10 mouse cellular contexts compared by ENCODE assay signal in genomic region chr7:25380392-25381283, GRCm38 (mm10). TPM values are rescaled to one million over a fixed set of nuclear protein-coding genes. Genes with fewer than 3 reads are reported as not detected.
A peak's percentile ranks its signal among the peaks of the same experiment; 100 is the strongest.
DNase-seq lines count a peak whose midpoint lies in the region; ATAC-seq and TF ChIP-seq lines count a peak whose summit lies in the region.
"Had no signal": no experiment of that assay in that cellular context is flagged by ENCODE, and none has a peak within 500 bp of the region (broad histone marks: within the 10 kb centered on the region; RNA-seq: fewer than 3 reads in every experiment).

No protein-coding gene starts in this region.

- TF ChIP-seq EP300 in heart, adult 2 months (IDR thresholded peaks at IDR 0.05; ENCODE audit: insufficient read depth, low read depth, low read length) = no peak

- peak; percentile 30 to 48 for DNase-seq in heart, adult 2 months
- no peak for DNase-seq in heart, postnatal 14 days
- DNase-seq in intestine, embryonic 14.5 days (ENCODE audit: low spot score) = no peak
- DNase-seq in naive thymus-derived CD4-positive, alpha-beta T cell, adult 2 months (ENCODE audit: low read depth) = peak; percentile 44
- DNase-seq in Muller cell, postnatal 12 days (ENCODE audit: inconsistent ontology term) = no peak
- no peak for DNase-seq in left cerebral cortex, adult 2 months (ENCODE audit: extremely low spot score in 1 of 2, low spot score in 2 of 2)
- DNase-seq in layer of hippocampus, postnatal 14 days (ENCODE audit: low spot score in 2 of 2) = no peak

- H3K36me3 ChIP-seq in heart, adult 2 months (ENCODE audit: control insufficient read depth, insufficient read depth, low read length) = peaks cover 7% of the 10 kb centered on the region
- H3K36me3 ChIP-seq in intestine, embryonic 14.5 days (ENCODE audit: control insufficient read depth, insufficient read depth, low read length) = peaks cover 44% of the 10 kb centered on the region

- ATAC-seq in intestine, embryonic 14.5 days (replicated peaks; ENCODE audit: low FRiP score, low TSS enrichment, low read depth) = no peak

- 52% methylated on average over 18 of the region's 18 CpGs for WGBS in heart, adult 2 months
- 67% methylated on average over 18 of the region's 18 CpGs for WGBS in intestine, embryonic 14.5 days

- H3K27ac ChIP-seq in heart, adult 2 months = no peak overlapping the region
- H3K27ac ChIP-seq in brown adipose tissue, adult 24 weeks (replicated peaks; ENCODE audit: low read depth, low read length) = peak overlapping the region; percentile 29; the same call in 1 of the 2 replicates
- no peak overlapping the region for H3K27ac ChIP-seq in intestine, embryonic 14.5 days (ENCODE audit: low read depth)
- H3K27ac ChIP-seq in left cerebral cortex, adult 2 months = no peak overlapping the region

- TF ChIP-seq POLR2A in heart, adult 2 months (IDR thresholded peaks at IDR 0.05; ENCODE audit: insufficient read depth, low read depth, low read length) = no peak

- H3K9me3 ChIP-seq in intestine, embryonic 14.5 days (ENCODE audit: control insufficient read depth, low read length) = no peaks in the 10 kb centered on the region
- H3K9me3 ChIP-seq: G1E had no signal

- H3K4me2 ChIP-seq in intestine, embryonic 14.5 days (ENCODE audit: low read length) = peak overlapping the region; percentile 71

- TF ChIP-seq CTCF in heart, adult 2 months (IDR thresholded peaks at IDR 0.05) = no peak
- no peak for TF ChIP-seq CTCF in left cerebral cortex, adult 2 months (IDR thresholded peaks at IDR 0.05)

- H3K9ac ChIP-seq in heart, adult 2 months (ENCODE audit: low read depth, low read length) = no peak overlapping the region
- H3K9ac ChIP-seq in intestine, embryonic 14.5 days (ENCODE audit: low read length) = peak overlapping the region; percentile 43; the same call in 1 of the 2 replicates

- no peaks in the 10 kb centered on the region for H3K27me3 ChIP-seq in heart, adult 2 months (ENCODE audit: control insufficient read depth, insufficient read depth, low read length)
- H3K27me3 ChIP-seq in intestine, embryonic 14.5 days (replicated peaks; ENCODE audit: control insufficient read depth, insufficient read depth, low read length) = no peaks in the 10 kb centered on the region

- H3K79me2 ChIP-seq in heart, adult 2 months (replicated peaks; ENCODE audit: control insufficient read depth, insufficient read depth, low read length) = no peaks in the 10 kb centered on the region

- H3K4me3 ChIP-seq in heart, adult 2 months = no peak overlapping the region
- peak overlapping the region; percentile 8; the same call in 1 of the 2 replicates for H3K4me3 ChIP-seq in brown adipose tissue, adult 24 weeks (ENCODE audit: insufficient read depth, low read depth, low read length)
- no peak overlapping the region for H3K4me3 ChIP-seq in intestine, embryonic 14.5 days (ENCODE audit: low read depth, low read length)
- H3K4me3 ChIP-seq in left cerebral cortex, adult 2 months = no peak overlapping the region; the same call in 1 of the 2 replicates

- intact Hi-C loops in heart, adult 2 months (cut with DNase I) = no loop called here
- intact Hi-C loops in heart, postnatal 14 days (cut with DNase I) = loop anchor here (5.0 kb wide), 1 partner anchor 143 kb away; the partner anchor contains the start of gene Gsk3a
- intact Hi-C loops in left cerebral cortex, adult 2 months (cut with DNase I) = no loop called here

- H3K4me1 ChIP-seq in heart, adult 2 months (ENCODE audit: control insufficient read depth, insufficient read depth, low read length) = peaks cover 14% of the 10 kb centered on the region
- H3K4me1 ChIP-seq in brown adipose tissue, adult 24 weeks (ENCODE audit: control insufficient read depth, insufficient read depth, insufficient read length, low read length) = peaks cover 15% of the 10 kb centered on the region; the same call in 1 of the 2 replicates
- peaks cover 7% of the 10 kb centered on the region for H3K4me1 ChIP-seq in intestine, embryonic 14.5 days (replicated peaks; ENCODE audit: control insufficient read depth, insufficient read depth, low read length)

RNA-seq across cellular contexts. Expression of gene Cnfn, which starts 11.1 kb away (rescaled TPM):
- total RNA-seq in heart, adult 2 months (2021) = not detected
- polyA plus RNA-seq in heart, adult 2 months (2012; rRNA removed) = not detected in 2 replicates
- not detected for total RNA-seq in heart, postnatal 14 days (2021)
- not detected in 2 replicates for polyA plus RNA-seq in brown adipose tissue, adult 24 weeks (2012; ENCODE audit: insufficient read depth, insufficient read length, missing spikeins)
- polyA plus RNA-seq in intestine, embryonic 14.5 days (2014; fragmentation: Nextera tagmentation; extraction: Ambion mirVana) = not detected in 2 replicates
- total RNA-seq in left cerebral cortex, adult 2 months (2021) = not detected
- total RNA-seq in layer of hippocampus, postnatal 14 days (2021) = not detected
- total RNA-seq: G1E; neutrophil, adult 5-6 weeks had no signal
- polyA plus RNA-seq: G1E had no signal

RNA-seq across cellular contexts. Expression of gene Lipe, which starts 17.9 kb away (rescaled TPM):
- total RNA-seq in heart, adult 2 months (2021) = 10 to 100 TPM; 42.7 to 44.1 TPM
- 63.0 and 97.8 TPM in 2 replicates for polyA plus RNA-seq in heart, adult 2 months (2012; rRNA removed)
- total RNA-seq in heart, postnatal 14 days (2021) = 10 to 100 TPM; 43.2 to 55.0 TPM
- polyA plus RNA-seq in brown adipose tissue, adult 24 weeks (2012; ENCODE audit: insufficient read depth, insufficient read length, missing spikeins) = 1,111 and 1,189 TPM in 2 replicates
- polyA plus RNA-seq in intestine, embryonic 14.5 days (2014; fragmentation: Nextera tagmentation; extraction: Ambion mirVana) = 3.6 and 4.9 TPM in 2 replicates
- total RNA-seq in left cerebral cortex, adult 2 months (2021) = 1 to 10 TPM; 7.5 to 7.8 TPM
- total RNA-seq in layer of hippocampus, postnatal 14 days (2021) = 1 to 10 TPM; 7.3 to 8.3 TPM

RNA-seq across cellular contexts. Expression of gene Cxcl17, which starts 32.0 kb away (rescaled TPM):
- total RNA-seq in heart, adult 2 months (2021) = not detected
- polyA plus RNA-seq in heart, adult 2 months (2012; rRNA removed) = 8.1 TPM in 1 of 2 replicates, not detected in the other
- not detected for total RNA-seq in heart, postnatal 14 days (2021)
- not detected in 2 replicates for polyA plus RNA-seq in brown adipose tissue, adult 24 weeks (2012; ENCODE audit: insufficient read depth, insufficient read length, missing spikeins)
- polyA plus RNA-seq in intestine, embryonic 14.5 days (2014; fragmentation: Nextera tagmentation; extraction: Ambion mirVana) = 0.42 TPM in 1 of 2 replicates, not detected in the other
- total RNA-seq in left cerebral cortex, adult 2 months (2021) = not detected
- not detected for total RNA-seq in layer of hippocampus, postnatal 14 days (2021)
- total RNA-seq: G1E; neutrophil, adult 5-6 weeks had no signal
- polyA plus RNA-seq: G1E had no signal

Comparison
In these comparisons a context has a peak if more than half of its experiments do, and no peak if none do; other contexts are left out.
1. DNase-seq: peak in heart, adult 2 months (2 of 2) and naive thymus-derived CD4-positive, alpha-beta T cell, adult 2 months (single experiment); none in heart, postnatal 14 days (0 of 2), intestine, embryonic 14.5 days (single experiment), Muller cell, postnatal 12 days (single experiment), left cerebral cortex, adult 2 months (0 of 2) and layer of hippocampus, postnatal 14 days (0 of 2).
2. RNA of gene Lipe, which starts 17.9 kb away (total RNA-seq): 43.2 to 55.0 TPM in heart, postnatal 14 days and 42.7 to 44.1 TPM in heart, adult 2 months; 7.3 to 8.3 TPM in layer of hippocampus, postnatal 14 days and 7.5 to 7.8 TPM in left cerebral cortex, adult 2 months; every median in the first group is over 4 times any median in the second.